Mouse (Mus musculus): ENCODE data around the gene Pax3.

Pax3 gene

DNA sequence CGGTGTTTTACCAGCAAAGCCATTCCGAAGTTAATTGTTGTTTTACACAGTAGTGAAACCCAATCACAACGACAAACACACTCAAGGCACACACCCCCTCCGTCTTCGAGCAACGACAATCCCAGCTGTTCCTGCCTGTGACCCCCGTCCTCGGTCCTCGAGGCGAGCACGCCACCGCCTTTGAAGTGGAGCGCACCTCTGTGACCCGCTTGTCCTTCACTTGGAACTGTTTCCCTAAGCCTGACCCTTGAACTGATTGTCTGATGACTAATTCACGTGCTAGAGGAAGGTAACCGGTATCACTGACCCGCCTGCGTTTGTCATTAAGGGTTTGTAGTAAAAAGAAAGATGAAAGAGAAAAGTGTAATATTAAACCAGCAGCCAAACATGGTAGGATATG lies 115.2 kb downstream of the Pax3 start:
- DNase-seq (ENCODE audit: low read depth, low spot score), result peak; percentile 20

GRCm38 (mm10) chr1:78060850-78061249 lies 136.1 kb downstream of the Pax3 start:
- no peak for DNase-seq (ENCODE audit: low read depth, low spot score)

- DNase-seq (ENCODE audit: low read depth, low spot score), result no peak
Observed at GRCm38 (mm10) chr1:78057939-78058338, 139.0 kb downstream of the Pax3 start.

- no peak for DNase-seq (ENCODE audit: low read depth, low spot score)
Observed at GRCm38 (mm10) chr1:78053677-78054076, 143.3 kb downstream of the Pax3 start.

Measured in forelimb bud, embryonic 11.5 days (tissue).